24 mouse cellular contexts compared by ENCODE assay signal in the genomic region with DNA sequence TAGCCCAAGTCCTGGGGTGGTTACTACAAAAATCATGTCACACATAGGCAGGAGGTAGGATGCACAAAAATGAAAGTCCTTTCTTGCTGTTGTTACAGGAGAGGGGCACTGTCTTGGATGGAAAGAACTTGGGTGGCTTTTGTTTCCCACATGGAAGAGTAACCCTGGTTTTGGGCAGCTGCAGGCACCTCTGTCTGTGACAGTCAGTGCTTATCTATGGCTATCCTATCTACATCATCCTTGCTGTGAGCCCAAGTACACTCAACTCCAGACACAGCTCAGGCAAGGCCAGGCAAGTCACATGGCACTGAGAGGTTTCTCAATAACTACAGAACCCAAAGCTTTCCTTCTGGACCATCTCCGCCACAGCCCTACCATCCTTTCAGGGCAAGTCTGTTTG.
DNase-seq lines count a peak whose midpoint lies in the region; ATAC-seq and TF ChIP-seq lines count a peak whose summit lies in the region.
"Had no signal": no experiment of that assay in that cellular context is flagged by ENCODE, and none has a peak within 500 bp of the region (broad histone marks: within the 10 kb centered on the region; RNA-seq: fewer than 3 reads in every experiment).

No protein-coding gene starts in this region.

- intact Hi-C loops in heart, postnatal 36 days (cut with DNase I): loop anchor here (10.0 kb wide), 1 partner anchor 576 kb away; no protein-coding TSS in a partner anchor

- H3K9me3 ChIP-seq in liver, embryonic 11.5 days (ENCODE audit: control insufficient read depth, low read length): no peaks in the 10 kb centered on the region
- no peaks in the 10 kb centered on the region for H3K9me3 ChIP-seq in liver, postnatal 0 days (ENCODE audit: low read length)
- H3K9me3 ChIP-seq: embryonic facial prominence, embryonic 10.5 days; embryonic facial prominence, embryonic 12.5 days; forebrain, embryonic 13.5 days; forebrain, embryonic 15.5 days had no signal

- no peaks in the 10 kb centered on the region for H3K36me3 ChIP-seq in liver, embryonic 11.5 days (ENCODE audit: control insufficient read depth, insufficient read depth, low read length)
- no peaks in the 10 kb centered on the region for H3K36me3 ChIP-seq in liver, postnatal 0 days (replicated peaks; ENCODE audit: insufficient read depth, low read length)
- H3K36me3 ChIP-seq: embryonic facial prominence, embryonic 10.5 days; embryonic facial prominence, embryonic 12.5 days; forebrain, embryonic 15.5 days; G1E had no signal

- peak; percentile 61 for DNase-seq in heart, adult 11 months
- DNase-seq in heart, postnatal 36 days: no peak
- DNase-seq in liver, embryonic 11.5 days (ENCODE audit: low spot score): no peak
- DNase-seq in liver, postnatal 0 days: no peak
- DNase-seq in layer of hippocampus, adult 9-11 months: no peak
- DNase-seq: adrenal gland, adult 8-10 months; adrenal gland, postnatal 14 days; adrenal gland, postnatal 36 days; B cell, adult 2 months; cerebellum, adult 11-12 months; cerebellum, adult 2 months; cerebellum, adult 9-10 months; cerebellum, postnatal 10 days; cerebellum, postnatal 25 days had no signal

- no peaks in the 10 kb centered on the region for H3K27me3 ChIP-seq in liver, embryonic 11.5 days (replicated peaks; ENCODE audit: control insufficient read depth, insufficient read depth, low read length)
- no peaks in the 10 kb centered on the region for H3K27me3 ChIP-seq in liver, postnatal 0 days (ENCODE audit: insufficient read depth, low read length)
- H3K27me3 ChIP-seq: CH12.LX; embryonic facial prominence, embryonic 12.5 days; forebrain, embryonic 13.5 days; forebrain, embryonic 15.5 days; Patski had no signal

- H3K4me1 ChIP-seq in liver, embryonic 11.5 days (replicated peaks; ENCODE audit: control insufficient read depth, insufficient read depth, low read length): no peaks in the 10 kb centered on the region
- no peaks in the 10 kb centered on the region for H3K4me1 ChIP-seq in liver, postnatal 0 days (ENCODE audit: insufficient read depth)
- H3K4me1 ChIP-seq: embryonic facial prominence, embryonic 10.5 days; embryonic facial prominence, embryonic 12.5 days had no signal

- H3K9ac ChIP-seq in liver, embryonic 11.5 days (ENCODE audit: low read depth, low read length): no peak overlapping the region
- H3K9ac ChIP-seq in liver, postnatal 0 days (replicated peaks): no peak overlapping the region
- H3K9ac ChIP-seq: embryonic facial prominence, embryonic 12.5 days; forebrain, embryonic 13.5 days; forebrain, embryonic 15.5 days had no signal

- H3K4me2 ChIP-seq in liver, embryonic 11.5 days: no peak overlapping the region
- H3K4me2 ChIP-seq in liver, postnatal 0 days (ENCODE audit: low read depth, low read length): no peak overlapping the region
- H3K4me2 ChIP-seq: embryonic facial prominence, embryonic 12.5 days; forebrain, embryonic 13.5 days; forebrain, embryonic 15.5 days had no signal

- no peak overlapping the region for H3K4me3 ChIP-seq in liver, embryonic 11.5 days (ENCODE audit: low read depth, low read length)
- no peak overlapping the region for H3K4me3 ChIP-seq in liver, postnatal 0 days (ENCODE audit: low read depth, low read length)
- H3K4me3 ChIP-seq: embryonic facial prominence, embryonic 10.5 days; embryonic facial prominence, embryonic 12.5 days; forebrain, embryonic 13.5 days; forebrain, embryonic 15.5 days had no signal

- WGBS in liver, embryonic 11.5 days: 87% methylated on average over 1 of the region's 1 CpGs
- WGBS in liver, postnatal 0 days (ENCODE audit: insufficient replicate concordance): 86% methylated on average over 1 of the region's 1 CpGs

- no peak overlapping the region for H3K27ac ChIP-seq in liver, embryonic 11.5 days (ENCODE audit: low read depth, low read length)
- no peak overlapping the region for H3K27ac ChIP-seq in liver, postnatal 0 days (ENCODE audit: low read depth)
- H3K27ac ChIP-seq: embryonic facial prominence, embryonic 10.5 days; embryonic facial prominence, embryonic 12.5 days; forebrain, embryonic 13.5 days; forebrain, embryonic 15.5 days had no signal

- no peak for TF ChIP-seq EP300 in liver, postnatal 0 days (IDR thresholded peaks at IDR 0.05; ENCODE audit: low read depth)

- ATAC-seq in liver, embryonic 11.5 days (replicated peaks; ENCODE audit: low FRiP score): 0 out of 2 replicates have a peak, but pooled peaks have one; percentile 43
- no peak for ATAC-seq in liver, postnatal 0 days
- ATAC-seq in megakaryocyte progenitor cell, adult 5-6 weeks (replicated peaks; ENCODE audit: poor library complexity): 0 out of 2 replicates have a peak, but pooled peaks have one; percentile 44
- ATAC-seq: activated CD4-positive, CD25-positive, alpha-beta regulatory T cell, adult 4 months; CD4-positive, CD25-positive, alpha-beta regulatory T cell, adult 4 months; forebrain, embryonic 13.5 days; forebrain, embryonic 15.5 days; Patski had no signal

- no peak for TF ChIP-seq CTCF in liver, postnatal 0 days (IDR thresholded peaks at IDR 0.05; ENCODE audit: low read depth)
